Mouse (Mus musculus): ENCODE measurements around the gene Pgam5. TPM values are rescaled to one million over a fixed set of nuclear protein-coding genes. Genes with fewer than 3 reads are reported as not detected.

Gene Pgam5
- 32.6 and 56.2 TPM in 2 replicates for polyA plus RNA-seq (2012; rRNA removed)

DNA sequence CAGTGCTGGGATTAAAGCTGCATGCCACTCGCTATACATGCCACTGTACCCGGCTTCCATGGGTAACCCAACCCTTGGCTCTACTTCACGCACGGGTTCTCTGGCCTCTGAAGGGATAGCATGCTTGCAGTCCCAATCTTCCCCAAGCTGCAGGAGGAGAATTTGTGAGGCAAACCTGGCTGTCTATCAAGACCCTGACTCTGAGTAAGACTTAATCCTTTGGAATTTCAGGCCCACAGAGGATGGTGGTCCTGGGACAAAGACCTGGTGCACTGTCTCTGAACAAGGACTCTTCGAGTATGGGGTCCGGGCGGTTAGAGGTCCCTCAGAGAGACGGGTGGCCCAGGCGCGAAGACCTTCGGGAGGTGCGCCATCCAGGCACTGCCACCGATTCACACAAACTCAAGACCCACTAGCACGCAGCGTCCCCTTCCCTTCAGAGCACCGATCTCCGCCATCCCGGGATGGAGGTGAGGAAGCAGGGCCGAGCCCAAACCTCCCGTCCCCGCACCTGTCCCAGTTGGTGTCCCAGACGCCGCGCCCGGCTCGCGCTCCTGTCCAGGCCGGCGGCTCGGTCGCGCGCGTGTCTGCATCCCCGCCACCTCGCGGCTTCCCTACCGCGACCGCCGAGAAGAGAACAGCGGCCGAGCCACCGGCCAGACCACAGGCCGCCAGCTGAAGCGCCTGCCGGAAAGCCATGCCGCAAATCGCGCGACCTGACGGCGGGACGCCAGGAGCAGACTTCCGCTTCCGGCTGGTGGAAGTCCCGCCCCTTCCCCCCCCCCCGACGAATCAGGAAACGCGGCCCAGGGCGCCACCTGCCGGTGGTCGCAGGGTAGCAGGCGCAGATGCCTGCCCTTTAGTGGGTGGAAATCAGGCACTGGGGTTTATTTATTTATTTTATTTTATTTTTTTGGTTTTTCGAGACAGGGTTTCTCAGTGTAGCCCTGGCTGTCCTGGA is at the start of gene Pgam5:
Gene Pgam5 (minus strand): TSS at position 773 of the 961 bp plus-strand sequence.

DNA sequence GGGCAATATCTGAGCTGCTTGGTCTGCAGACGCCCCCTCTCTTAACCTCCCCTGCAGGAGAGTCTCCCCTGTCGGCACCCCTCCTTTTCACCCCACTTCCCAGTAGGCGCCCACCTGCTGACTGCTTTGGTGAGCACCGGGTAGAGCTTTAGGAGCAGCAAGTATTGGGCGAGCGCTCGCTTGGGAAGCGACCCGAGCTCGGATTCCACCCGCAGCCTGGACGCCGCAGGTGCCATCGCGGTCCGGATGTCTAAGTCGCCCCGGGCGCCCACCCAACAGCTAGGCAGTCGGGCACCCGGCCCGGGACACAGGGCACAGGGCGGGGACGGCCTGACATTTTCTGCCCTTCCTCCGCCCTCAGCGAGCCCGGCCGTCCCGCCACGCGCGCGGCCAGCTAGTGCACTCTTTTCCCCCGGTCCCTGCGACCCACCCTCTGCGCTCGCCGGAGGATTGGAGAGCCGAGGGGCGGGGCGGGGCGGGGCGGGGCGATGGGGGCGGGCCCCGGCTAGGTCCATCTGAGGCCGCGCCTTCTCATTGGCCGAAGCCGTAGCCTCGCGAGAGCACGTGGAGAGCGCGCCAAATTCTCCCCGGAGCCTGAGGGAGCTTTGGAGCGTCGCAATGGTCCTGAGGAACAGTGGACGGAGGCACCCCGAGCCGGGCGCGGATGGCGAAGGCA is 16.2 kb upstream of the Pgam5 start, which contains the start of the genes Pxmp2 and Pole:
Gene Pxmp2 (minus strand): TSS at position 417 of the 676 bp plus-strand sequence.
Gene Pole (plus strand): TSS at position 537 of the 676 bp plus-strand sequence.

DNA sequence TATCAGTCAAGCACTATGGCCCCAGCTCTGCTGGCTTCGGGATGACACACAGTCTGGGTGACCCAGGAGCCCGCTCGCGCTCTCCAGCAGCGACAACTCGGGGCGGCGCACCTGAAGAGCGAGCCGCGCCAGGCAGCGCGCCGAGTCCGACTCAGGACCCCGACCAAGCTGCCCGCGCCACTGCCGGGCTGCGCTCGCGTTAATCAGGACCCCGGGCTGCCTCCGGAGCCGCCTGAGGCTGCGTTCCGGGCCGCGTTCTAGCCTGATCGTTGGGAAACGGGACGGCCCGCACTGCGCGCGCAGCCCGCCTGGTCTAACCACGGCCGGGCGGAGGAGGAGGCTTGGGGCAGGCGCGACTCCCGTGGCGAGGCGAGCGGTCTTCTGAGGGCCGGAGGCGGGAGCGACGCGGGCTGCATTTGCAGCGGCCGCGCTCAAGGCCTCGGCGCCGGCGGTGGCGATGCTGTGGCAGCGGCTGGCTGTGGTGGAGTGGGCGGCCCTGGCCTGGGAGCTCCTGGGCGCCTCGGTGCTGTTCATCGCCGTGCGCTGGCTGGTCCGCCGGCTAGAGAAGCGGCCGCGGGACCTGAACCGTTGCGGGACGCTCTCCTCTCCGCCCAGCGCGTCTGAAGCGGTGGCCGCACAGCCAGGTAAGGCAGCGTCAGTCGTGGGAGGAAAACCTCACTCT is 38.8 kb downstream of the Pgam5 start, which contains the start of gene Ankle2:
Gene Ankle2 (plus strand): TSS at position 225 of the 682 bp plus-strand sequence.

Other genes with a start within 250 kb of the Pgam5 start
- gene Gm17655, start 197.4 kb downstream of the Pgam5 start, polyA plus RNA-seq (2012; rRNA removed): 0.54 and 2.7 TPM in 2 replicates
- gene Gm35315, start 175.5 kb downstream of the Pgam5 start, polyA plus RNA-seq (2012; rRNA removed): 0.68 and 1.4 TPM in 2 replicates
- gene Plcxd1, start 169.9 kb downstream of the Pgam5 start, polyA plus RNA-seq (2012; rRNA removed): 0.10 and 0.57 TPM in 2 replicates
- gene Gtpbp6, start 161.7 kb downstream of the Pgam5 start, polyA plus RNA-seq (2012; rRNA removed): 117 and 148 TPM in 2 replicates
- 6.3 and 6.9 TPM in 2 replicates for gene Zfp605, start 159.8 kb downstream of the Pgam5 start, polyA plus RNA-seq (2012; rRNA removed)
- 73.4 and 73.9 TPM in 2 replicates for gene Chfr, start 134.1 kb downstream of the Pgam5 start, polyA plus RNA-seq (2012; rRNA removed)
- gene Golga3, start 93.2 kb downstream of the Pgam5 start, polyA plus RNA-seq (2012; rRNA removed): 16.2 and 17.4 TPM in 2 replicates
- gene Ankle2, start 38.9 kb downstream of the Pgam5 start, polyA plus RNA-seq (2012; rRNA removed): 23.6 and 26.5 TPM in 2 replicates
- gene Pxmp2, start 16.3 kb upstream of the Pgam5 start, polyA plus RNA-seq (2012; rRNA removed): 6.3 and 7.0 TPM in 2 replicates
- 37.9 and 44.7 TPM in 2 replicates for gene Pole, start 16.4 kb upstream of the Pgam5 start, polyA plus RNA-seq (2012; rRNA removed)
- gene P2rx2, start 73.3 kb upstream of the Pgam5 start, polyA plus RNA-seq (2012; rRNA removed): 0.71 and 1.4 TPM in 2 replicates
- 0.06 TPM in 1 of 2 replicates, not detected in the other for gene Lrcol1, start 74.8 kb upstream of the Pgam5 start, polyA plus RNA-seq (2012; rRNA removed)
- 45.1 and 52.0 TPM in 2 replicates for gene Fbrsl1, start 178.6 kb upstream of the Pgam5 start, polyA plus RNA-seq (2012; rRNA removed)